Mouse (Mus musculus) adrenal gland, postnatal 4 days (tissue): ENCODE results near the gene Hist1h3c. TPM values are rescaled to one million over a fixed set of nuclear protein-coding genes. Genes with fewer than 3 reads are reported as not detected.
"Not testable (repeated sequence)": the region's sequence is repeated elsewhere in the genome, so short reads cannot be mapped to it uniquely, and the experiment has no call there.

ENCODE experiments used
- DNase-seq, 2 experiments: peaks; one replicate each; pipeline ENCODE4 v3.0.0; 2021 to 2022; ENCODE audit warnings: low spot score in 2 of 2, mixed read lengths in 2 of 2
- long read RNA-seq, 2 experiments: library from polyadenylated mRNA; stranded (forward); transcript quantifications; one replicate each; pipeline ENCODE4 v2.0.0; 2021
- total RNA-seq, 2 experiments: library from RNA; stranded (reverse); gene quantifications; 2 replicates each; pipeline ENCODE4 v1.2.3; 2021

Hist1h3c gene
- 100 to 1,000 TPM; 224 to 252 TPM for total RNA-seq
- long read RNA-seq, experiment 1, result 0 reads
- long read RNA-seq, experiment 2, partial matches to known transcripts, result 0 of 2 reads
- long read RNA-seq, experiment 2, other reads (novel, unspliced or antisense), result 0 of 2 reads

- DNase-seq, result peak; percentile 49 to 61
Observed at GRCm38 (mm10) chr13:23745381-23746161, at the start of gene Hist1h3c. Gene Hist1h3c (minus strand): TSS chr13:23745602.

- DNase-seq, result peak in 1 of 2 experiments; percentile 16
Observed at GRCm38 (mm10) chr13:23792520-23792919, 47.1 kb upstream of the Hist1h3c start.

GRCm38 (mm10) chr13:23779025-23779424 lies 33.6 kb upstream of the Hist1h3c start:
- no peak for DNase-seq

- DNase-seq, result no peak
Observed at GRCm38 (mm10) chr13:23778339-23778738, 32.9 kb upstream of the Hist1h3c start.

GRCm38 (mm10) chr13:23772561-23773313 lies 27.3 kb upstream of the Hist1h3c start:
- DNase-seq, result no peak

- DNase-seq, result not testable (repeated sequence)
Observed at GRCm38 (mm10) chr13:23769613-23770012, 24.2 kb upstream of the Hist1h3c start, which contains the start of gene Trim38. Gene Trim38 (plus strand): TSS chr13:23769913.

GRCm38 (mm10) chr13:23768834-23769397 lies 23.5 kb upstream of the Hist1h3c start:
- DNase-seq, result no peak

- no peak for DNase-seq
Observed at GRCm38 (mm10) chr13:23766772-23767171, 21.4 kb upstream of the Hist1h3c start.

GRCm38 (mm10) chr13:23765172-23765513 lies 19.7 kb upstream of the Hist1h3c start:
- DNase-seq, result no peak

GRCm38 (mm10) chr13:23764324-23765171 lies 19.1 kb upstream of the Hist1h3c start:
- DNase-seq, result no peak

GRCm38 (mm10) chr13:23763586-23764323 lies 18.4 kb upstream of the Hist1h3c start, which contains the start of gene Hist1h1a:
Gene Hist1h1a (plus strand): TSS chr13:23763666.
- peak; percentile 54 to 61 for DNase-seq

GRCm38 (mm10) chr13:23763242-23763585 lies 17.8 kb upstream of the Hist1h3c start:
- no peak for DNase-seq

GRCm38 (mm10) chr13:23761871-23762821 lies 16.7 kb upstream of the Hist1h3c start, which contains the start of gene Hist1h3a:
Gene Hist1h3a (minus strand): TSS chr13:23762386.
- peak; percentile 30 to 32 for DNase-seq

GRCm38 (mm10) chr13:23760972-23761864 lies 15.8 kb upstream of the Hist1h3c start, which contains the start of gene Hist1h4a:
Gene Hist1h4a (minus strand): TSS chr13:23761230.
- DNase-seq, result peak; percentile 95 to 98

- no peak for DNase-seq
Observed at GRCm38 (mm10) chr13:23760240-23760971, 15.0 kb upstream of the Hist1h3c start.

GRCm38 (mm10) chr13:23759916-23760239 lies 14.5 kb upstream of the Hist1h3c start:
- DNase-seq, result no peak

- no peak for DNase-seq
Observed at GRCm38 (mm10) chr13:23759251-23759771, 13.9 kb upstream of the Hist1h3c start.
